Comparison of ENCODE assay signal across 8 mouse cellular contexts in genomic region chr4:132048995-132049404, GRCm38 (mm10). TPM values are rescaled to one million over a fixed set of nuclear protein-coding genes. Genes with fewer than 3 reads are reported as not detected.
DNase-seq lines count a peak whose midpoint lies in the region; ATAC-seq and TF ChIP-seq lines count a peak whose summit lies in the region.

No protein-coding gene starts in this region.

- H3K9me3 ChIP-seq in erythroblast, embryonic 14.5 days (ENCODE audit: control insufficient read depth, low read length): no peaks in the 10 kb centered on the region
- no peaks in the 10 kb centered on the region for H3K9me3 ChIP-seq in heart, embryonic 11.5 days (replicated peaks; ENCODE audit: control insufficient read depth, low read length)
- no peaks in the 10 kb centered on the region for H3K9me3 ChIP-seq in kidney, embryonic 15.5 days (replicated peaks)
- H3K9me3 ChIP-seq in limb, embryonic 15.5 days: no peaks in the 10 kb centered on the region
- no peaks in the 10 kb centered on the region for H3K9me3 ChIP-seq in midbrain, postnatal 0 days (ENCODE audit: low read length)

- peaks cover 85% of the 10 kb centered on the region for H3K36me3 ChIP-seq in erythroblast, embryonic 14.5 days (ENCODE audit: control insufficient read depth)
- H3K36me3 ChIP-seq in heart, embryonic 11.5 days (ENCODE audit: control insufficient read depth, insufficient read depth, low read length): no peaks in the 10 kb centered on the region
- no peaks in the 10 kb centered on the region for H3K36me3 ChIP-seq in kidney, embryonic 15.5 days
- no peaks in the 10 kb centered on the region for H3K36me3 ChIP-seq in limb, embryonic 15.5 days
- H3K36me3 ChIP-seq in midbrain, postnatal 0 days (ENCODE audit: insufficient read depth, low read length): no peaks in the 10 kb centered on the region

- peak overlapping the region; percentile 91 for H3K9ac ChIP-seq in heart, embryonic 11.5 days (ENCODE audit: low read depth, low read length)
- peak overlapping the region; percentile 93 for H3K9ac ChIP-seq in kidney, embryonic 15.5 days
- H3K9ac ChIP-seq in limb, embryonic 15.5 days: peak overlapping the region; percentile 92
- peak overlapping the region; percentile 98 for H3K9ac ChIP-seq in midbrain, postnatal 0 days (replicated peaks; ENCODE audit: low read length, poor library complexity, severe bottlenecking)

- no peak for TF ChIP-seq CTCF in brain, embryonic 14.5 days (IDR thresholded peaks at IDR 0.05; ENCODE audit: borderline replicate concordance, extremely low read depth, insufficient read depth, insufficient read length)
- no peak for TF ChIP-seq CTCF in midbrain, postnatal 0 days (IDR thresholded peaks at IDR 0.05)

- peak overlapping the region; percentile 98 for H3K4me2 ChIP-seq in heart, embryonic 11.5 days
- peak overlapping the region; percentile 94 for H3K4me2 ChIP-seq in kidney, embryonic 15.5 days
- peak overlapping the region; percentile 93 for H3K4me2 ChIP-seq in limb, embryonic 15.5 days
- peak overlapping the region; percentile 67 for H3K4me2 ChIP-seq in midbrain, postnatal 0 days (ENCODE audit: low read depth, low read length, poor library complexity, severe bottlenecking)

- H3K4me3 ChIP-seq in erythroblast, embryonic 14.5 days (replicated peaks): peak overlapping the region; percentile 77
- H3K4me3 ChIP-seq in heart, embryonic 11.5 days (ENCODE audit: low read depth, low read length): peak overlapping the region; percentile 93
- peak overlapping the region; percentile 91 for H3K4me3 ChIP-seq in kidney, embryonic 15.5 days (replicated peaks)
- H3K4me3 ChIP-seq in limb, embryonic 15.5 days: peak overlapping the region; percentile 90
- peak overlapping the region; percentile 98 for H3K4me3 ChIP-seq in midbrain, postnatal 0 days (ENCODE audit: low read depth, low read length)

- DNase-seq in CD4-positive helper T cell, adult 2 months (ENCODE audit: low read depth, low spot score): peak; percentile 93
- DNase-seq in brain, embryonic 14.5 days (ENCODE audit: low read depth): peak; percentile 99
- peak; percentile 99 for DNase-seq in midbrain, postnatal 0 days (ENCODE audit: low spot score)
- peak; percentile 54 to 60 for DNase-seq in spleen, postnatal 14 days (ENCODE audit: low spot score in 2 of 2)

- under 1% methylated on average over 17 of the region's 46 CpGs for WGBS in heart, embryonic 11.5 days (ENCODE audit: insufficient replicate concordance)
- 2% methylated on average over 29 of the region's 46 CpGs for WGBS in kidney, embryonic 15.5 days
- WGBS in limb, embryonic 15.5 days: 3% methylated on average over 27 of the region's 46 CpGs
- 0% methylated on average over 11 of the region's 46 CpGs for WGBS in midbrain, postnatal 0 days

- peak; percentile 96 for TF ChIP-seq POLR2A in brain, embryonic 14.5 days (IDR thresholded peaks at IDR 0.05; ENCODE audit: borderline replicate concordance, extremely low read depth, insufficient read depth, insufficient read length, poor library complexity, severe bottlenecking)

- peaks cover 87% of the 10 kb centered on the region for H3K4me1 ChIP-seq in erythroblast, embryonic 14.5 days (ENCODE audit: control insufficient read depth)
- H3K4me1 ChIP-seq in heart, embryonic 11.5 days (ENCODE audit: control insufficient read depth, insufficient read depth, low read length): peaks cover 24% of the 10 kb centered on the region
- H3K4me1 ChIP-seq in kidney, embryonic 15.5 days: peaks cover 11% of the 10 kb centered on the region
- peaks cover 10% of the 10 kb centered on the region; the same call in 1 of the 2 replicates for H3K4me1 ChIP-seq in limb, embryonic 15.5 days
- peaks cover 9% of the 10 kb centered on the region for H3K4me1 ChIP-seq in midbrain, postnatal 0 days (ENCODE audit: insufficient read depth, low read length)

- peak; percentile 97 for ATAC-seq in heart, embryonic 11.5 days (replicated peaks; ENCODE audit: insufficient number of reproducible peaks, low FRiP score, low TSS enrichment)
- ATAC-seq in kidney, embryonic 15.5 days (replicated peaks; ENCODE audit: low FRiP score): peak; percentile 99
- peak; percentile 99 for ATAC-seq in limb, embryonic 15.5 days (ENCODE audit: insufficient number of reproducible peaks, low FRiP score, low TSS enrichment, low read depth)
- peak; percentile 99 for ATAC-seq in midbrain, postnatal 0 days (ENCODE audit: low FRiP score)

- H3K27me3 ChIP-seq in erythroblast, embryonic 14.5 days (ENCODE audit: control insufficient read depth): peaks cover 9% of the 10 kb centered on the region
- no peaks in the 10 kb centered on the region for H3K27me3 ChIP-seq in heart, embryonic 11.5 days (ENCODE audit: control insufficient read depth, insufficient read depth, low read length)
- H3K27me3 ChIP-seq in kidney, embryonic 15.5 days: peaks cover 3% of the 10 kb centered on the region; the same call in 1 of the 2 replicates
- H3K27me3 ChIP-seq in limb, embryonic 15.5 days: no peaks in the 10 kb centered on the region
- no peaks in the 10 kb centered on the region for H3K27me3 ChIP-seq in midbrain, postnatal 0 days (ENCODE audit: insufficient read depth, low read length)

- H3K27ac ChIP-seq in heart, embryonic 11.5 days (ENCODE audit: low read depth, low read length): peak overlapping the region; percentile 86
- peak overlapping the region; percentile 91 for H3K27ac ChIP-seq in kidney, embryonic 15.5 days
- H3K27ac ChIP-seq in limb, embryonic 15.5 days: peak overlapping the region; percentile 92
- peak overlapping the region; percentile 94 for H3K27ac ChIP-seq in midbrain, postnatal 0 days (ENCODE audit: low read depth, low read length)

RNA-seq across cellular contexts. Expression of gene Gm10300, which starts 25.5 kb away (rescaled TPM):
- polyA plus RNA-seq in brain, embryonic 14.5 days (2012; rRNA removed): not detected in 2 replicates
- 0.05 and 0.06 TPM in 2 replicates for polyA plus RNA-seq in erythroblast, embryonic 14.5 days (2012)
- polyA plus RNA-seq in heart, embryonic 11.5 days (2014; fragmentation: Nextera tagmentation; extraction: Ambion mirVana): 0.10 and 0.20 TPM in 2 replicates
- polyA plus RNA-seq in kidney, embryonic 15.5 days (2015; fragmentation: Nextera tagmentation; extraction: Ambion mirVana): 0.09 TPM in 2 replicates
- polyA plus RNA-seq in limb, embryonic 15.5 days (2015; fragmentation: Nextera tagmentation; extraction: Ambion mirVana): 0.10 TPM in 2 replicates
- total RNA-seq in midbrain, postnatal 0 days (2014; rRNA removed): 0.05 TPM in 1 of 2 replicates, not detected in the other
- polyA plus RNA-seq in midbrain, postnatal 0 days (2015; fragmentation: Nextera tagmentation; extraction: Ambion mirVana): 0.06 TPM in 1 of 2 replicates, not detected in the other

RNA-seq across cellular contexts. Expression of gene Epb41, which starts 26.1 kb away (rescaled TPM):
- polyA plus RNA-seq in brain, embryonic 14.5 days (2012; rRNA removed): 86.3 and 111 TPM in 2 replicates
- polyA plus RNA-seq in erythroblast, embryonic 14.5 days (2012): 120 and 121 TPM in 2 replicates
- polyA plus RNA-seq in heart, embryonic 11.5 days (2014; fragmentation: Nextera tagmentation; extraction: Ambion mirVana): 67.5 and 73.2 TPM in 2 replicates
- 65.1 and 67.1 TPM in 2 replicates for polyA plus RNA-seq in kidney, embryonic 15.5 days (2015; fragmentation: Nextera tagmentation; extraction: Ambion mirVana)
- polyA plus RNA-seq in limb, embryonic 15.5 days (2015; fragmentation: Nextera tagmentation; extraction: Ambion mirVana): 57.3 and 59.8 TPM in 2 replicates
- total RNA-seq in midbrain, postnatal 0 days (2014; rRNA removed): 70.4 and 77.1 TPM in 2 replicates
- polyA plus RNA-seq in midbrain, postnatal 0 days (2015; fragmentation: Nextera tagmentation; extraction: Ambion mirVana): 29.4 and 29.9 TPM in 2 replicates

Comparison
In these comparisons a context has a peak if more than half of its experiments do, and no peak if none do; other contexts are left out.
1. Peak in every context shown above with its lines: DNase-seq, ATAC-seq, H3K4me3 ChIP-seq and H3K27ac ChIP-seq.